Mouse (Mus musculus): ENCODE results near the gene Cntd1. TPM values are rescaled to one million over a fixed set of nuclear protein-coding genes. Genes with fewer than 3 reads are reported as not detected.

The Cntd1 gene
- under 1 TPM; 0.21 to 0.28 TPM for total RNA-seq (2021)
- long read RNA-seq, experiment 1 = 0 reads
- long read RNA-seq, experiment 2 = 0 reads

DNA sequence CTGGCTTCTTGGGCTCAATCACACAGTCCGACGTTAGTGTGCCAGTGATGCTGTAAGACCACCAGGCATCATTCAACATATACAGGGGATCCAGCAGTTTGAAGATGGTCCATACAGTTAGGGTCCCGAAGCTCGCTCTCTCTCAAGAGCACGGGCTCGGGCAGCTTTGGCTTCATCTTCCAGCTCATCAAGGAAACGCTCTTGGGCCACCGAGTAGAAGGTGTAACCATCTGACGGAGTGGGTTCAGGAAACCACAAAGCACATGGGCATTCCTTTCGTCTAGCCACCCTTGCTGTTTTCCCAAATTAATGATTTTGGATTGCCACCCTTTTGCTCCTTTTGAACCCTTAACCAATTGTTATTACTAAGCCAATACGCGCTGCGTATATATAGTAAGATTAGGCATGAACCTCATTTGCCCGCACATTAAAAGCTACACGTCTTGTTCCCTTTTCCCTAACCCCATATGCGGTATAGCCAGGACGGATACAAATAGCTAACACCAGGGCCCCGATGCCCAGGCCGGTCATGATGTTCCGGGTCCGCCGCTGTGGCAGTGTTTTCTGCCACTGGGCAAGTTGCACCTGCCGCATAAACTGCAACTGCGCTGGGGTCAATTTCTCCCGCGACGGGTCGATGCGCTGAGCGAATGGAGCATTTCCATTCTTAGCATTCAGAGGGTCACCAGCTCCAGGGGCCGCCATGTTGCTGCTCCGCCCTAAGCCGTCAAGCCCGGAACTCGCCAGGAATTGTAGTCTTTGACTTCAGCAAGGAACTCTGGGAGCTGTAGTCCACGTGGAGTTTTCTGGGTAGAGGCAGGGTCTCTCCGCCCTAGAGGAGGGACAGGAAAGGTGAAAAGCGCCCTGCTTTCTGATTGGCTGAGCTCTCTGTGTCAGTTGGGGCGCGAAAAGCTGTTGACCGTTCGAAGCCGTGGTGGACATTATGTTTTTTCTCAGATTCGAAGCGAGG lies at the start of gene Cntd1, which contains the start of gene Coa3:
TSS of gene Cntd1 (plus strand) at position 790 of the 970 bp plus-strand sequence.
TSS of gene Coa3 (minus strand) at position 892 of the 970 bp plus-strand sequence.
- DNase-seq = peak; percentile 81

DNA sequence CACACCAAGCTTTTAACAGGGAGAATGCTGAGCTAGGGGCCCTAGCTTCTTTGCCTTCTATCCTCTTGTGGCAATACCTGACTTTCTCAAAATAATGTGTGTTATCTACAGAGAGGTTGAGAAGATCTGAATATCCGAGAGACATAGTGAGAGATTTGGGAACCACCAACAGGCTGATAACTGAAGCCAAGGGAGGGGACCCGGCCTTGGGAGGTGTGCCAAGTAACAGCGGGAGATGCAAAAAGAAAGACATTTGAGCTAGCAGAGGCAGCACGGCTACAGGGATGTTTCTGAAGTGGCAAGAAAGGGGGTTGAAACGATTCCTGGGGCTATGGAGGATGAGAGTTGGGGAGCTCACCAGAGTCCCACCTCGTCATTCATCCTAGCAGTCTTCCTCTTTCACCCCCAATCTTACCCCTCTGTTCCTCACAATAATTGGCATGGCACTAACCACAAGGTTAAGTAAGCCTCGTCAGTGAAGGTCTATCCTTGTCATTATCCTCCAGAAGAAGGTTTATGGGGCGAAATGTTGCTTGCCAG lies 49.4 kb upstream of the Cntd1 start:
- peak; percentile 63 for DNase-seq

DNA sequence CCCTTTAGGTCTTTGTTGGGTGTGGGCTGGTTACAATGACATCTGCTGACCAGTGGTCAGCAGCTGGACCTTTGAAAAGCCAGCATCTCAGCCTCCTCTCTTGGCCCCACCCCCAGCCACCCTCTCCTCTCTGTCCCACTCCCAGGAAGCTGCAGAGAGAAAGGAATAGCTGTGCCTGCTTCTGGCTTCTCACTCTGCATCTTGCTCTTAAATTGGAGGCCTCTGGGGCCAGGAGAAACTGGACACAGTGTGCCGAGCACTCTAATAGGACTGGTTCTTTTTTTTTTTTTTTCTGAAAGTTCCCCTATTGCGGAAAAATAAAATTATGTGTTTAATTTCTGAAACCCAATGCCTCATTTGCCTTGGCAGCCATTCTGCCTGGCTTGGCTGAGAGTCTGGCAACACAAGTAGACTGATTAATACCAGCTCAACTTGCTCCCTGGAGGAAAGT lies 48.7 kb upstream of the Cntd1 start:
- peak; percentile 89 for DNase-seq

DNA sequence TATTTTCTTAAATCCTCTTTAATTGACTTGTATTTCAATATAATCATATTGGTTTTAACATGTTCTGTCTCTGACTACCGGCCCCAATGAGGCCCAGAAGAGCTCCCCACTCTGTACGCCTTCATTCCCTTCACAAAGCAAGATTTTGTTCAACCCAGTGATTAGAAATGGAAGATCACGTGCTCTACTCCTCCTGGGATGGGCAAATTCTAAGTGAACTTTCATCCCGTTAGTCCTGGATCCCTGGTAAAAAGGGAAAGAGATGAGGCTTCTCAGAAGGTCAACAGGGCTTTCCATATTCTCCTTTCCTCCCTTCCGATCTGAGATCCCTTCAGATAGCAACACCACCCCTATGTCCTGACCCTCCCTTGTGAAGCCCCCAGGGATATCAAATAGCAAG lies 48.3 kb upstream of the Cntd1 start:
- no peak for DNase-seq

DNA sequence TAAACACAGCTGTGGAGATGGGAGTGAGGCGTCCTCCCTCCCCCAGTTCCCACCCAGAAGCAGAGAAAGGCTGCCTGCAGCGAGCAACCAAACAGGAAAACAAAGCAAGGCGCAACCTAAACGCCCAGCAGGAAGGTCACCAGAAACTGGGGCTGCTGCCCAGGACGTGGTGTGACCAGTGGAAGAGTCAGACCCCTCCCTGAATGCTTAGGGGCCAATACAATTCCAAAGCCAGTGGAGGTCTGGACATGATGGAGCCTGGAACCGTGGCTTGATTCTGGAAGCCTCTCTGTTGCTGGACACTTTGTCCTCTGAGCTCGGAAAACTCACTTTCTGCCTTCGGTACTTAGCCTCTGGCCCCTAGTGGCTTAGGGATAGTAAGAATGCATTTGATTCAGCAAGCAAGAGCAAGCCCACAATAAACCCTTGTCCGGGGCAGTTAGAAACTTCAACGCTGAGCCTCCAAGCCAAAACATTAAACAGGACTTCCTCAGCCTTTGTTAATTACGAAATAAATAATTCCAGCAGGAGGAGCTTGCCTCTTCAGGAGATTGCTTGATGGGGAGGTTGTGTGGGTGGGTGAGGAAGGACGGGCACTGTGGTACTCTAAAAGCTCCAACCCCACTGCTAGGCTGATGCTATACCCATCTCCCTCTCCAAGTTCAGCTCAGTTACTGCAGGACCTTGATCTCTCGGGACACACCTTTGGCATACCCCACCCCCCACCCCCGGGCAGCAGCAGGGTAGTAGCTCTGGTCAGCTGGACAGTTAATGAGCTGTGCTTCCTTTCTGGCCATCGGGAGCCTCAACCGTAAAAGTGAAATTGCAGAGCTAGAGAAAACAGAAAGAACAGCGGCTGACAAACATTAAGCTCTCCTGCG lies 47.6 kb upstream of the Cntd1 start:
- peak; percentile 92 for DNase-seq

DNA sequence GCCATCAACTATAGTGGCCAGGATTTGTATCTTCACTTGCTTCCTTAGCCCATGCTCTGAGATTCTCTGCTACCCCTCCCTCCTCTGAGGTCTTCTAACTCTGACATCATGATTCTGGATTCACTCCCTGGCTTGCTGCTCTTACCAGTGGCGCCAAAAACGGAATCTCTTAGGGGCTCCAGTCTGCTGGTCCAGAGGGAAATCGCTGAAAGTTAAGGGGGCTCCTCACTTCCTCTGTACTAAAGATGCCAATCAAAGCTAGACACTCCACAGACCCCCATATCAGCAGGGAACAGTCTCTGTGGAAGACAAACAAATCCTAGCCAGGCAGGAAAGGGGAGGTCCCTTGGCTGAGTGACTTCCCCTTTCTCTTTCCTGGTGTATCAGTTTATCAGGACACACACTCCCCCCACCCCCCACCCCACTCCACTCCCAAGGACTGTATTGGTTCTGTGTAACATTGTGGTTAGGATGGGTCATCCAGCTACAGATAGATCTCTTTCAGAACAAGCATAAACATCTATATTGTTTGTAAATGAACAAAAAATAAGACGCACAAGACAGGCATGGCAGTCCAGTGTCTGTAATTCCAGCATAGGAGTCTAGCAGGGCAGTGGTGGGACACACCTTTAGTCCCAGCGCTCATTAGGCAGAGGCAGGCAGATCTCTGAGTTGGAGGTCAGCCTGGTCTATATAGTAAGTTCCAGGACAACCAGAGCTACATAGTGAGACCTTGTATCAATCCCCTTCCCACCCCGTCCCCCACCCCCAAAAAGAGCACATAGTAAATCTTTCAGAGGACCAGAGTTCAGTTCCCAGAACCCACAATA lies 46.6 kb upstream of the Cntd1 start:
- DNase-seq = peak; percentile 48

DNA sequence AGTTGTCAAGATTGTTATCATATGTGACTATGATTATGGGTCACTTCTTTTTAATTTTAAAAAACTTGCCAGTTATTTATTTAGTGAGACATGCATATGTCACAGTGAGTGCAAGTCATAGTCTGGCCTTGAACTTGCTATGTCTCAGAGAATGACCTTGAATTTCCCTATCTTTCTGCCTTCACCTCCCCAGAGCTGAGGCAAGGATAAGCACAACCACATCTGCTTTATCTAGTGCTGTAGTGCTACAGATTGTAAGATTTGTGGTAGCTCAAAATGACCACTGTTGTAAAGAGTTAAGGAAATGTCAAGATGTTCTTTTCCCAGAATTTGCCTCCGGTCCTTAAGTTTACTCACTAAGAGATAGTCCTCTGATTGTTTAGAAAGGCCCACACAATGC lies 45.6 kb upstream of the Cntd1 start:
- DNase-seq = no peak

DNA sequence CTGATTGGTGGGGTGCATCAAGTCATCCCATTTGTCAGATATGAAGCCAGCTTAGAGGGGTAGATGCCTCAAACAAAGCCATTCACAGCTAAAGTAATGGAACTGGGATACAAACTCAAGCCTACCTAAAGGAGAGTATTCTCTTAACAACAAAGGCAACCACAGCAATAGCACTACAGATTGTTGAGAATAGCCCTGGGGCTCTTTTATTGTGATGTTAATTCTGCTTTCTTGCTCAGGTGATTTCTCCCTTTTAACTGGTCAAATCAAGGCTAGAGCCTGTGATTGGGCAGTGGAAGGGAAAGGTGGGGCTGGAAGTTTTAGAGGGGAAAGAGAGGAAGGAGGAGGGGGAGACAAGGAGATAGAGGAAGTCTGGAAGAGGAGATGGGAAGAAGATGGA lies 44.7 kb upstream of the Cntd1 start:
- no peak for DNase-seq

DNA sequence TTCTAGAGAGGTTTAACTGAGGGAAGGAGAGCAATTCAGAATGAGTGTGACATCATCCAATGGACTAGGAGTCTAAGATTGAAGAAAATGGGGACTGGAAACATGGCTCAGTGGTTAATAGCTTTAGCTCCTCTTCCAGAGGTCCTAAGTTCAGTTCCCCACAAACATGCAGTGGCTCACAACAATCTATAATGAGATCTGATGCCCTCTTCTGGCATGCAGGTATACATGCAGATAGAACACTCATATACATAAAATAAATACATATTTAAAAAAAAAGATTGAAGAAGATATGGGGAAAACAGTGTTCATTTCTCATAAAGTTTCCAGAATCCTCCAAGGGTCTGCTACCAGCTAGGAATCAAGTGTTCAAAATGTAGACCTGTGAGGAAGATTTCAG lies 43.4 kb upstream of the Cntd1 start:
- no peak for DNase-seq

DNA sequence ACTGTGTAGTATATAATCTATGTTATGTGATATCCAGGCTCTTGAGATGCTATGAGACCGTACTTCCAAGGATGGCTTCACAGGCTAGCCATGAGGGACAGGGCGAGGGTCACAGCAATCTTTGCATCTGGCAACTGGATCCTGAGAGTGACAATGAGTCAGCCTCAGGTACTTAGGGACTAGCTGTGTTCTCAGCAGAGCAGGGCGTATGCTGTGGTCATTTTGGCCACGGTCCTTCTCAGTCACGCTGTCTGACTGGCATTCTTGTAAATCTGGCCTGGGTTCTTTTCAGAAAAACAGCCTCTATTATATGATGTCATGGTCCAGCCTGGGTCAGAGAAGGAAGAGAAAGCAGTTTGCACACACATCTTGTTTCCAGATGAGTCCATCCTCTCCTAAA lies 42.0 kb upstream of the Cntd1 start:
- peak; percentile 46 for DNase-seq

DNA sequence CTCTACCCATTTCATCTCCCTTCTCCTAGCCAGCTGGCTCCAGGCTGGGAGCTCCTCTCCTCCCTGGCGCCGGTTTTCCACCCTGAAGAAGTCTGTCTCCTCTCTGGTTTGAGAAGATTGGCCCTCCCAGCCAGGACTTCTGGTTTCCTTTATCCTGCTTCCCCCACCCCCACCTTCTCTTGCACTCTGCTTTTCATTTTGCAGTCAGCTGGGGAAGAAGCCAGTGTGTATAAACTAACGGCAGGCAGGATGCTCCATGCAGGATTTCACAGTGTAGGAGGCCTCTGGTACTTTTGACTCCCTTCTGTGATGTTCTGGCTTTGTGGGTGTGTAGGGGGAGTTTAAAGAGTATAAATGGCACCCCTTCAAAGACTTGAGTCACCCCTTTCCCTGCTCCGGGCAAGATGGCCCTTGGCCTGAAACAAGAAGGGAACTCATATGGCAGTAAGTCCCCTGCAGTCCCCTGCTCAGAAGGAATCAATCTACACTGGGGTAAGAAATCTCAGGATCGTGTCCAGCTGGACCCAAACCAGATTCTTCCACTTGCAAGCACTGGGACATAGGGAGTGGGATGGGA lies 40.7 kb upstream of the Cntd1 start:
- peak; percentile 46 for DNase-seq

DNA sequence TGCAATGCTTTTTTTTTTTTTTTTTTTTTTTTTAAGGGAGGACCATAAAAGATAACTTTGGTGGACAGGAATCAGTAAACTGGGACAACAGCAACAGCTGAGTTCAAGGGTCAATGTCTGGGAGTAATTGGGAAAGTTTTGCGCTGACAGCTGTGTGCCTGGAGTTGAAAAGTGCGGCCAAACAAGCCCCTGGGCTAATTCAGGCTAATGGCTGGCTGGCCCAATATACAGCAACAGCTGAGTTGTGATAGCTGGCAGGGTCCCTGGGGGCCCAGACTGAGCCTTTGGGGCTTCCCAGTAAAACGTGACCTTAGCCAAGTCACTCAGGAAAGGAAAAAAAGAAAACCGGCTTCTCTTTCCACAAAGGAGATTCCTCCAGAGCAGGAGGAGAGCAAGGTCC lies 33.7 kb upstream of the Cntd1 start:
- DNase-seq = peak; percentile 74

DNA sequence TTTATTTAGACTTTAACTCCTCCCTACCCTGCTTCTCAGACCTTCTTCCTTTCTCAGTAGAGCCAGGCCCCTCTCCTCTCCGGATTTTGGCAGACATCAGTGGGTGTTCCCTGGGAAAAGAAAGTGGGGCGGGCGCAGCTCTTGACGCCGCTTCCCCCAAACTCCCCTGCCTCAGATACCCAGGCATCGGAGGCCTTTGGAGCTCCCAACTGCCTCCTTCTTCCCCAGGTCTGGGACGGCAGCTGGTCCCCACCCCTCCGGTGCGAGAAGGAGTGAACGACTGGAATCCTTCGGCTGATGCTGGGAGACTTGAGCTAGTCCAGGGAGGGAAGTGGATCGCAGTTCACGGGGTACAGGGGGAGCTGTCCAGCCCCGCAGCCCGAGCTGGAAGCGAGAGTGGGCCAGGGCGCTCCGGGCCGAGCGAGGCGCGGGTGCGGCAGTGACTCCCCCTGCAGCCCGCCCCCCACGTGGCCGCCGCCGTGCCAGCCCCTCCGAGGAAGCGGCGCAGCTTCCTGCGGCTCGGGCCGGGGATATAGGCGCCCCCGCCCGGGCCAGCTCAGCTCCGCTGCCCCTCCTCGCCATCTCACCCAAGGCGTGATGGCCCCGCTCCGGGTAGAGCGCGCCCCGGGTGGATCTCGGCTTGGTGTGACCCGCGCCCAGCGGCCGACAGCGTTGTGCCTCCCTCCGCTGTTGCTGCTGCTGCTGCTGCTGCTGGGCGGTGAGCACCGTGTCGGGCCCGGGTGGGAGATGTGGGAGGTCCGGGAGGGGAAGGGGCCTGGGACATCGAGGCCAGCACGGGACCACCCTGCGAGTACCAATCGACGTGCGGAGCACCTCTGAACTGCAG lies 32.7 kb upstream of the Cntd1 start, which contains the start of gene Ramp2:
TSS of gene Ramp2 (plus strand) at position 174 of the 847 bp plus-strand sequence.
- peak; percentile 78 for DNase-seq

DNA sequence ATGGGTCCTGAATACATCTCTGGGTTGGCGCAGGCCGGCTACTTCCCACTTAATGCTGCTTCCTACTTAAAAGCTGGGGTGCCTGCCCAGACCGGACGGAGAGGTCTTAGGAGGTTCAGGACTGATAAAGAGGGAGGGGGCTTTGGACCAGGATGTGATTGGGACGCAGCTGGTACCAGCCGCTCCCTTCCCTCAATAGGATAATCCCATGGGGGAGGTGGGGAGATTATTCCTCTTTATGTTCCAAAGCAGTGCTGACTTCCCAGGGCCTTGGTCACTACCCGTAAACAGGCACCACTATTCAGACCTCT lies 32.2 kb upstream of the Cntd1 start:
- DNase-seq = no peak

DNA sequence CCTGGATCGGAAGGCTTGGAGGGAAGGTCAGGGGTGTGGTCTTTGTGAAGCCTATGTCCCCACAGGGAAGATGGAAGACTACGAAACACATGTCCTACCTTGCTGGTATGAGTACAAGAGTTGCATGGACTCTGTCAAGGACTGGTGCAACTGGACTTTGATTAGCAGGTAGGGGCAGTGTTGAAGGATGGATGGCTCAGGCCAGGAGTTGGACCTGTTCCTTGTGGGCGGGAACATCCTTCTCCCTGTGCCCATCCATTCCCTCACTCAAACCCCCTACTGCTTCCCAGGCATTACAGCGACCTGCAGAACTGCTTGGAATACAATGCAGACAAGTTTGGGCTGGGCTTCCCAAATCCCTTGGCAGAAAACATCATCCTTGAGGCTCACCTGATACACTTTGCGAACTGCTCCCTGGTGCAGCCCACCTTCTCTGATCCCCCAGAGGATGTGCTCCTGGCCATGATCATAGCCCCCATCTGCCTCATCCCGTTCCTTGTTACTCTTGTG lies 31.2 kb upstream of the Cntd1 start:
- no peak for DNase-seq

DNA sequence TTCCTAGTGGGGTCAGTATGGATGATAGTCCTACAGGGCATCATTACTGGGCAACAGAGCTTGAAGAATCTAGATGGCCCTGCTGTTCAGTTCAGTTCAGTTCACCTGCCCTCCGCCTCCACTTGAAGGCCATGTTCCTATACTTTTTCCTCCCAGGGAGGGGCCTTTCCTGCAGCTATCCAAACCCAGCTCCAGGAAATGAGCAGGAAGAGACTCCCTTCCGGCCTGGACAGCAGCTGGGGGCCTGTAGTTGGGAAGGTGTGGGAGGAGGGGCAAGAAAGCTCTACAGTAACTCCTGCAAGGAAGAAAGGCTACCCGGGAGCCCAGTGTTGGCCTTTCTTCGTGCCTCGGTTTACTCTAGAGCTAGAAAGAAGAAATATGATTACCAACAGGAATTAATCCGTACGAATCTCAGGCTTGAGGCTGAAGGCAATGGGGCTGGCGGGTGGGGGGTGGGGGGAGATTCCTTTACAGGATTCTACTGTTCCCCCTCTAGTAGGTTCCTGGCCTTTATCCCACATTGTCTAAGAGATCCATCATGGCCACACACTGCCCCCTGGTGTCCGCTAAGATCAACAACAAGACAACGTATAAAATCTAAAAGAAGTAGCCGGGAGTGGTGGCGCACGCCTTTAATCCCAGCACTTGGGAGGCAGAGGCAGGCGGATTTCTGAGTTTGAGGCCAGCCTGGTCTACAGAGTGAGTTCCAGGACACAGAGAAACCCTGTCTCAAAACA lies 30.4 kb upstream of the Cntd1 start:
- peak; percentile 50 for DNase-seq

DNA sequence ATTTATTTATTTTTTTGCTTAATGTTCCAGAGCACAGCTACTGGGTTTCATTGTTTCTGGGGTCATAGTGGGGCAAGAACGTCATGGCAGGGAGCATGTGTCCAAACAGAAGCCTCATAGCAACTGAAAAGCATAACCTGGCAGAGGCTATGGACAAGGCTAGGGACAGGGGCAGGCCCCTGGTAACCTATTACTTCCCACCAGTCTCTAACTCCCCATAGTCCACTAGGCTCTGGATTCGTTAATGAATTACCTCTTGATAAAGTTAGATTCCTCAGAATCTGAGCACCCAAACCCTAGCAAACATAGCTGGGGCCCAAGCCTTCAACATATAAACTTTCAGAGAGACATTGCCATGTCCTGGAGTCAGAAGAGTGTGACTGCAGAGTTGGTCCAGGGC lies 27.8 kb upstream of the Cntd1 start:
- no peak for DNase-seq

DNA sequence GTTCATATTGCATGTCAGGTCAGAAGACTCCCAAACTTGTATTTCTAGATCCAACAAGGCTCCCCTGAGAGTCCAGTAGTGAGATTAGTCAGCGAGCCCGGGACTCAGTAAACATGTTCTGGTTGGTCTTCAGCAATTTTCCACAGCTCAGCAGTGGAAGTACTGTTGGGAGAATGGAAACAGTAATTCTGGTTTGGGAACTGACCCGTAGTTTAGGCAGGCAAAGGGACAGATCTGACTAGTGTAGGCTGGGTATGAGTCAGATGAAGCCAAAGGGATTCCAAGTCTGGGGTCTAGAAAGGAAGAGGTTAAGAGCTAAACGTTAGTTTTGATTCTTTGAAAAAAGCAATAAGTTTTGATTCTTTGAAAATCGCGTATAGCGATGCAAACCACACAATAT lies 25.9 kb upstream of the Cntd1 start:
- DNase-seq = no peak

Measured in gastrocnemius, postnatal 25 days (tissue).